Mouse (Mus musculus): ENCODE measurements around the gene Csk.

Gene Csk

GRCm38 (mm10) chr9:57653283-57653682 is at the start of gene Csk:
TSS of gene Csk (minus strand) at chr9:57653631.
- peak; percentile 26 for DNase-seq (ENCODE audit: low read depth, low spot score)

GRCm38 (mm10) chr9:57698466-57699150 is 45.2 kb upstream of the Csk start:
- DNase-seq (ENCODE audit: low read depth, low spot score) = no peak

DNA sequence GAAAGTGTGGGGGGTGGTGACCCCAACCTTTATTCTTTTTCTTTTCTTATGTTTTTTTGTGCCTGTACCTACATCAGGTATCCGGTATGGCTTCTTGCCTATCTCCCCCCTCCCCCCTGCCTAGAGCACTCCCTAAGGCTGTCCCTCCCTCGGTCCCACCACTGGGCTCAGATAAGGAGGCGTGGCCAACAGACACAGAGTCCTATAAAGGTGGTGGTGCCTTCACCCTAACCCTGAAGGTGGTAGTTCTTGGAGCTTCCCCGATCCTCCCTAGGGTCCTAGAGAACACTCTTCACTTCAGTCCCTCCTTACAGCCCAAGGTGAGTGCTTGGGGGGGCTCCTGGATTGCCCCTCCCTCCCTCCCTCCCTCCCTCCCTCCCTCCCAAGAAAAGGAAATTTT is 43.9 kb upstream of the Csk start:
- no peak for DNase-seq (ENCODE audit: low read depth, low spot score)

- DNase-seq (ENCODE audit: low read depth, low spot score) = peak; percentile 37
These were observed 43.2 kb upstream of the Csk start for GRCm38 (mm10) chr9:57696380-57697285.

GRCm38 (mm10) chr9:57694108-57694507 is 40.7 kb upstream of the Csk start:
- no peak for DNase-seq (ENCODE audit: low read depth, low spot score)

GRCm38 (mm10) chr9:57688606-57689005 is 35.2 kb upstream of the Csk start:
- no peak for DNase-seq (ENCODE audit: low read depth, low spot score)

DNA sequence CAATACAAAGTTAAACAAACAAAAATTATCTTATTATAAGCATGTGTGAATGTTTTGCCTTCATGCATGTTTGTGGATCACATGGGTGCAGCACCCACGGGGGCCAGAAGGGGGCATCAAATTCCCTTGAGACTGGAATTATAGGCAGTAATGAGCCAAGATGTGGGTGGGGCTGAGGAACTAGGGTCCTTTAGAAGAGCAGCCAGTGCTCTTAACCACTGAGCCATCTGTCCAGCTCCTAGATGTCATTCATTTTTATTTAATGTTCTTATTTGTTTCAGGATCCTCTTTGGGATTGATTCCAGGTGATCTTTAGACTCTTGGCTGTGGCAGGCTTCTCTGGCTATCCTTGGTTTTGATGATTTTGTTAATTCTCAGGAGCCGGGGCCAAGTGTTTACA is 34.7 kb upstream of the Csk start:
- peak; percentile 41 for DNase-seq (ENCODE audit: low read depth, low spot score)

DNA sequence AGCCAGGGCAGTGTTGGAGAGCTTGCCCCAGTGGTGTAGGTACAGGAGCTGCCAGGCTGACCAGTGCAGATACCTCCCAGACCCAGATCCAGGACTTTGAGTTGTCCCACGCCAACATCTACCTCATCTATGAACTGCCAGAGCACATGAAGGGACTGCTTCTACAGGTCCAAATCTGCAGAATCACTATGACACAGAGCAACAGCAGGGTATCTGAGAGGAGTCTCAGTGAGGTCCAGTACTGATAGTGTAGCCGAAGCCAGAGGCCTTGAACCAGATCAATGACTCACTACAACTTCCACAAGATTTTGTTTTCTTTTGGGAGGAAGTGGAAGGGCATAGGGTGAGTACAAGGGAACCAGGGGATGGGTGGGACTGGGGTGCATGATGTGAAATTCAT is 34.3 kb upstream of the Csk start, which contains the start of gene Cyp1a1:
Gene Cyp1a1 (plus strand): TSS at position 178 of the 400 bp plus-strand sequence.
- DNase-seq (ENCODE audit: low read depth, low spot score) = no peak

GRCm38 (mm10) chr9:57686011-57686410 is 32.6 kb upstream of the Csk start:
- DNase-seq (ENCODE audit: low read depth, low spot score) = no peak

DNA sequence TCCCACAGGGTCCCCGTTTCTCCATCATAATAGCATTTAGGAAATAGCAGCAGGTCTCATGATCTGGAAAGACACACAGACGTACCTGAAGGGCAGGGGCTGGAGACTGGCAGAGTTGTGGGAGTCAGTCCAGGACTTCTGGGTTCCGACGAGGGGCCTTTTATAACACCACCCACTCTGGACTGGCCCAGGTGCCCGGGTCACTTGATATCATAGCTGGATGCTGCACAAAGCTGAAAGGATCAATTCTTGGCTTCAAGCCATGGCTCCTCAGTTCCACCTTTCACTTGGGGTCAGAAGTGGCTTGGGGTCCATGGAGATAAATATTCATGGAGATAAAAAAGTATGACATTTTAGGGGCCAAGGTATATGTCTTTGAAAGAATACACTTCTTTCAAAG is 30.1 kb upstream of the Csk start, which contains the start of gene Cyp1a2:
Gene Cyp1a2 (minus strand): TSS at position 184 of the 400 bp plus-strand sequence.
- DNase-seq (ENCODE audit: low read depth, low spot score) = no peak

DNA sequence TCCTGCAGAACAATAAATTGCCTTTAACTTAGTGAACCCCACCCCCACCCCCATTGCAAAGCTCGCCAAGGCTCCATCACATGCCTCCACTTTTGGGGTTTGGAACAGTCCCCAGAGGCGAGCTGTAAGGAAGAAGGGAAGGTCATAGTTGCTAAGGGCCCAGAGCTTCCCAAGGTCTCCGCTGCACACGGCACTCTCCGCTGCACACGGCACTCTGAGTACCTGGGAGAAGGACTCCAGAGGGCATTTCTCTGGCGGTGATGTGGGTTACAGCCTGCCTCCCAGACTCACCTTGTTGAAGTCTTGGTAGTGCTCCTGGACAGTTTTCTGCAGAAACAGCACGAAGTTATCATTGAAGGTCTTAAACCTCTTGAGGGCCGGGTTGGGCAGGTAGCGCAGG is 28.0 kb upstream of the Csk start:
- no peak for DNase-seq (ENCODE audit: low read depth, low spot score)

DNA sequence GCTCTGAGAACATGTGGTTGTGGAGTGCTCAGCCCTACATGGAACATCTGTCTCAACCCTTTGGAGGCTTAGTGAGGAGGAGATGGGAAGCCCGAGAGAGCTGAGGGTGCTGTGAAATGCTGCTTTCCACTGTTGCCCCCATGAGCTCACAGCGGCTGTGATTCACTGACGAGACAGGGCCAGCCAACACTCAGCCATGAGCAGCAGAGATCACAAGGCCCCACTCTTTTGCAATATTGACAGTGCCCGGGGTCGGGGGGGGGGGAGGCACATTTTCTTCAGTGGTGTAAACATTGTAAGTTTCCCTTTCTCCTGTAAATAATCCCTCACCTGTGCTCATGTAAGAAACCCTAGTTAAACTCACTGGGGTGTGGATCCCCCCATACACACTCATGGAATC is 18.1 kb upstream of the Csk start:
- no peak for DNase-seq (ENCODE audit: low read depth, low spot score)

GRCm38 (mm10) chr9:57671037-57671436 is 17.6 kb upstream of the Csk start:
- DNase-seq (ENCODE audit: low read depth, low spot score) = no peak

DNA sequence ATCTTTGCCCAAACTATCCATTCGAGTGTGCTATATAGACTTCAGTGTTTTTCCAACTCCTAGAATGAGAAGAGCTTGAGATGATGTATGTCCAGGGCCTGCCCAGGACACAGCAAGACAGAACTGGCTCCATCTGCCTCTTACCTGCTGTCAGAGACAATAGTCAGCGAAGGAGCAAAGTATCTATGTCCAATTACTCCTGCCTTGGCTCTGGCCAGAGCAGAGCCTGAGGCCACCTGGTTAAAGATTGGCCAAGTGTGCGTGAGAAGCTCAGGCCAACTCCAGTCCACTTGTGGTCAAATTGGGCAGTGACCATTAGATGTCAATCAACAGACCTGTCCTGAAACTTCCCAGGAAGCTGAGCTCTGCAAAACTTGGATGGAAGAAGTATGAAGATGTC is 16.1 kb upstream of the Csk start:
- no peak for DNase-seq (ENCODE audit: low read depth, low spot score)

DNA sequence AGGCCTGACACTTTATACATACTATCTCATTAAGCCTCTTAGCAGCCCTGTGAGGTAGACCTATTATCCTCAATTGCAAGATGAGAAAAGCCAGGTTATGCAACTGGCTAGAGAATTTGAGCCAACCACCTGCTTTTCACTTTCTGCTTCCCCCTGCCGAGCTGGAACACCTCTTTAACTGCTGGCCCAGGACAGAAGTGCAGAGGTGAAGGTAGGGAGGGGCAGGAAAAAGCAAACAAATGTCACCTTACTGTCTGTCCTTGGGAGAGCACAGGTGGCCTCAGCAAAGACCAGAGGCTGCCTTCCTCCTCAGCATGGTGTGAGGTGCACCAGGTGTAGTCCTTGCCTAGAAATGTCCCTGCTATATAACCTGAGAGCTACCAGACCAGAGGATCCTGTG is 14.8 kb upstream of the Csk start:
- DNase-seq (ENCODE audit: low read depth, low spot score) = no peak

DNA sequence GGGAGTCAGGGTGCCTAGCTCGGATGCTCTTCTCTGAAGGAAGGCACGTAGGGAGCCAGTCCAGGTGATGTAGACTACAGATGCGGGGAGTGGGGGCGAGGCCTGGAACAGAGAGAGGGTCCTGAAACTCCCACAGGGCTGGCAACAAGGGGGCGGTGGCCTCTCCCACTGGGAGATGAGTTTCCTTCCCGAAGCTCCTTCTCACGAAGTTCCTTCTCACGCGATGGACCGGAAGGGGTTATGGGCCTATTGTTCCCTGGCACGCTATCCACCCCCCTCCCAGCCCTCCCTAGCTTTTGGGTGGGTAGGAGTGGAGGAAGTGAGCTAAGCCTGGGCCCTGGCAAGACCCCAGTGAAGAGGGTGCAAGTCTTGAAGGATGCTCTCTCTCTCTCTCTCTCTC is 14.4 kb upstream of the Csk start:
- no peak for DNase-seq (ENCODE audit: low read depth, low spot score)

- DNase-seq (ENCODE audit: low read depth, low spot score) = peak; percentile 44
These were observed 13.7 kb upstream of the Csk start for GRCm38 (mm10) chr9:57667136-57667535.

- DNase-seq (ENCODE audit: low read depth, low spot score) = no peak
These were observed 13.1 kb upstream of the Csk start for GRCm38 (mm10) chr9:57666536-57666935.

GRCm38 (mm10) chr9:57664616-57665015 is 11.2 kb upstream of the Csk start:
- DNase-seq (ENCODE audit: low read depth, low spot score) = no peak

DNA sequence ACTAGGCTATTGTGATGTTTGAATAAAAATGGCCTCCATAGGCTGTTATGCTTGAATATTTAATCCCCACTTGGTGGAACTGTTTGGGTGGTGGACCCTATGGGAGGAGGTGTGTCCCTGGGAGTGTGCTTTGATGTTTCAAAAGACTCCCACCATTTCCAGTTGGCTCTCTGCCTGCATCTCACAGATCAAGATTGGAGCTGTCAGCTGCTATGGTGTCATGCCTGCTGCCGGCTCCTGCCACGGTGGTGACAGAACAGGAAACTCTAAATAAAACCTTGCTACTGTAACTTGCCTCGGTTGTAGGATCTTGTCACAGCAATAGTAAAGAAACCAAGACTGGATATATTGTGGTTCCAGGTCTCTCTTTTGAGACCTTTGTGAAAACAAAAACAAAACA is 8.1 kb upstream of the Csk start:
- no peak for DNase-seq (ENCODE audit: low read depth, low spot score)

- DNase-seq (ENCODE audit: low read depth, low spot score) = no peak
These were observed 7.1 kb upstream of the Csk start for GRCm38 (mm10) chr9:57660501-57660900.

DNA sequence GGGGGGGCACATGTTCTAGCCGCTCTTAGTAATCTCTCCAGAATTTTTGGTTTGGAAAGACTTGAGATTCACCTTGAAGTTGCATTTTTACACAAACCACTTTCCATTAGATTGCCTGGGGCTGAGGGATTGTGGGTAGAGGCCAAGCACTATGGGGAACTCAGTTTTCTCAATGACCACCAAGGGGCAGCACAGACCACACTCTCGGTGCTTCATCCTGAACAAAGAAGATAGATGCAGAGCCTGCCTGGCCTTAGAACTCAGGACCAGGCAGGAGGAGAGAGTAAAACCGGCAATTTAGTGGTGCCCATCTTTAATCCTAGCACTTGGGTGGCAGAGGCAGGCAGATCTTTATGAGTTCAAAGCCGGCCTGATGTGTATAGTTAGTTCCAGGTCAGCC is 6.3 kb upstream of the Csk start:
- DNase-seq (ENCODE audit: low read depth, low spot score) = peak; percentile 88

DNA sequence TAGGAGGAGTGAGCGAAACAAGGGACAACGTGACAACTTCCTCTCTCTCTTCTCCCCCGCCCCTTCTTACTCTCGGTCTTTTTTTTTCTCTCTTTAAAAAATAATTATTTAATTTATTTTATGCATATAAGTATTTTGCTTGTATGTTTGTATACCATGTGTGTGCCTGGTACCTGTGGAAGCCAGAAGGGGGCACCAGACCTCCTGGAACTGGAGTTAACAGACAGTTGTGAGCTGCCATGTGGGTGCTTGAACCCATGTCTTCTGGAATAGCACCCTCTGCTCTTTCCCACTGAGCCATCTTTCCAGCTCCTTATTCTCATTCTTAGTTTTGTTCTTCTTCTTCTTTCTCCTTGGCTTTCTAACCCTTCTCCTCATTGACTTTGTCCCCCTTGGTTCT is 5.5 kb upstream of the Csk start:
- peak; percentile 26 for DNase-seq (ENCODE audit: low read depth, low spot score)
